Mouse (Mus musculus) kidney, postnatal 36 days (tissue): Measurements from ENCODE around the gene Ppp1r12b.

Experiments
- DNase-seq, 2 experiments: peaks; one replicate each; pipeline ENCODE4 v3.0.0; 2021 to 2022; ENCODE audit warnings: mixed read lengths in 2 of 2

Ppp1r12b gene

GRCm38 (mm10) chr1:134955637-134956176, at the start of gene Ppp1r12b:
Ppp1r12b (minus strand) TSS chr1:134955942.
- DNase-seq = peak; percentile 96 to 98

GRCm38 (mm10) chr1:135003346-135003745, 47.6 kb upstream of the Ppp1r12b start:
- DNase-seq = no peak

- no peak for DNase-seq
These were observed 44.8 kb upstream of the Ppp1r12b start for GRCm38 (mm10) chr1:135000527-135000926.

GRCm38 (mm10) chr1:134998231-134998630, 42.5 kb upstream of the Ppp1r12b start:
- DNase-seq = no peak

- no peak for DNase-seq
These were observed 41.8 kb upstream of the Ppp1r12b start for GRCm38 (mm10) chr1:134997568-134997967.

GRCm38 (mm10) chr1:134996471-134996870, 40.7 kb upstream of the Ppp1r12b start:
- DNase-seq = no peak

GRCm38 (mm10) chr1:134995954-134996353, 40.2 kb upstream of the Ppp1r12b start:
- peak in 1 of 2 experiments; percentile 26 for DNase-seq

- no peak for DNase-seq
These were observed 39.7 kb upstream of the Ppp1r12b start for GRCm38 (mm10) chr1:134995437-134995836.

GRCm38 (mm10) chr1:134994739-134995138, 39.0 kb upstream of the Ppp1r12b start:
- no peak for DNase-seq

- DNase-seq = peak; percentile 33 to 41
These were observed 36.4 kb upstream of the Ppp1r12b start for GRCm38 (mm10) chr1:134992046-134992645.

- peak; percentile 73 to 84 for DNase-seq
These were observed 33.6 kb upstream of the Ppp1r12b start for GRCm38 (mm10) chr1:134989372-134989771.

GRCm38 (mm10) chr1:134987962-134988341, 32.2 kb upstream of the Ppp1r12b start:
- DNase-seq = no peak

- peak; percentile 56 to 77 for DNase-seq
These were observed 31.6 kb upstream of the Ppp1r12b start for GRCm38 (mm10) chr1:134987173-134987961.

GRCm38 (mm10) chr1:134972920-134973319, 17.2 kb upstream of the Ppp1r12b start:
- peak in 1 of 2 experiments; percentile 17 for DNase-seq

- DNase-seq = no peak
These were observed 9.7 kb upstream of the Ppp1r12b start for GRCm38 (mm10) chr1:134965430-134965829.

GRCm38 (mm10) chr1:134962821-134963220, 7.1 kb upstream of the Ppp1r12b start:
- peak; percentile 14 to 57 for DNase-seq

- DNase-seq = peak; percentile 96 to 97
These were observed 6.5 kb upstream of the Ppp1r12b start, which contains the start of gene Ube2t for GRCm38 (mm10) chr1:134962053-134962803. Ube2t (plus strand) TSS chr1:134962565.

- DNase-seq = no peak
These were observed 4.9 kb upstream of the Ppp1r12b start for GRCm38 (mm10) chr1:134960634-134961033.

- DNase-seq = no peak
These were observed 599 bp downstream of the Ppp1r12b start for GRCm38 (mm10) chr1:134955050-134955636.

GRCm38 (mm10) chr1:134949946-134950345, 5.8 kb downstream of the Ppp1r12b start:
- DNase-seq = peak in 1 of 2 experiments; percentile 16

GRCm38 (mm10) chr1:134947590-134947989, 8.2 kb downstream of the Ppp1r12b start:
- DNase-seq = no peak

- no peak for DNase-seq
These were observed 12.8 kb downstream of the Ppp1r12b start for GRCm38 (mm10) chr1:134942898-134943297.

- DNase-seq = no peak
These were observed 14.9 kb downstream of the Ppp1r12b start for GRCm38 (mm10) chr1:134940863-134941262.
